Mouse (Mus musculus): ENCODE data around the gene Tas2r123. TPM values are rescaled to one million over a fixed set of nuclear protein-coding genes. Genes with fewer than 3 reads are reported as not detected.

Tas2r123 gene
- polyA plus RNA-seq (2012; rRNA removed; ENCODE audit: low replicate concordance) = not detected in 2 replicates

DNA sequence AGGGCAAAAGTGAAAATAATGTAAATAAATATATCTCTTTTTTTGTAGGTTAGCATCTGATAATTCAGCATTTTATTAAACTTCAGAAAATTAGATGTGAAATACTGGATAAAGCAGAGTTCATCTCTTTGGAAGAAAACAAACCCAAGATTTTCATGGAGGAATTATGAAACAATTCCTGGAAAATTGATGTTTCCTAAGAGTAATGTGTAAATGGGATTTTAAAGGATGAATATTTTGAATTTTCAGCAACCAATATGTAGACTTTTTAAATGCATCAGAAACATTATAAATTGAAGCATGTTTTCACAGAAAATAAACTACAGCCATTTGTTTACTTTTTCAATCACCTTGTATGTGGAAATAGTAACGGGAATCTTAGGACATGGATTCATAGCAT, at the start of gene Tas2r123:
Tas2r123 (plus strand) TSS at position 301 of the 400 bp plus-strand sequence.

DNA sequence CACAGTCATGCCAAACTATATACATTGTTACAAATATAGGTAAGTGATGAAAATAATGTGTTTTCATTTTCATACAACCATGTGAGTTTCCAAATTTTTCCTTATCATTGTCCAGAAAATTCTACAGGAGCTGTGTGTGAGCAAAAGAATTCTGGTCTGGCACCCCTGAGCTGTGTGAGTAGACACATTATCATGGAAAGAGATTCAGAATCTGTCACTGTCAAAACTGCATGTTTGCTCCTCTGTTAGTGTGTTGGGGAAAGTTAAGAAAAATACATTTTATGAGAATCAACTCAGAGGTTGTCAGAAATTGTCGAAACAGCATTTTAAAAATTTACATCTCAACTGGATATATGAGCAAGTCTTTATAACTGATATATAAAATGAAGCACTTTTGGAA, 44.4 kb upstream of the Tas2r123 start, which contains the start of gene Tas2r117:
Tas2r117 (plus strand) TSS at position 301 of the 400 bp plus-strand sequence.

GRCm38 (mm10) chr6:132855138-132855537, 8.2 kb downstream of the Tas2r123 start, which contains the start of gene Tas2r116:
TSS of gene Tas2r116 (plus strand) at chr6:132855438.

DNA sequence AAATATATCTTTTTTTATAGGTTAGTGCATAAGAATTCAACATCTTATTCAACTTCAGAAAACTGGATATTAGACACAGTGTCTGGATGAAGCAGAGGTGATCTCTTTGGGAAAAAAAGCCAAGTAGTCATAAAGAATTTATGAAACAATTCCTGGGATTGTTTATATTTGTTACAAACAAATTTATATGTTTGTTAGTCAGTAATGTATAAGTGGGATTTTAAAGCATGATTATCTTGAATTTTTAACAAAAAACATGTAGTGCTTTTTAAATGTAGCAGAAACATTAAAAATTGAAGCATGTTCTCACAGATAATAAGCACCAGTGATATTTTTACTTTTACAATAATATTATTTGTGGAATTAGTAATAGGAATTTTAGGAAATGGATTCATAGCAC, 20.8 kb downstream of the Tas2r123 start, which contains the start of gene Tas2r110:
Tas2r110 (plus strand) TSS at position 301 of the 400 bp plus-strand sequence.

GRCm38 (mm10) chr6:132892711-132893110, 45.8 kb downstream of the Tas2r123 start, which contains the start of gene Tas2r113:
TSS of gene Tas2r113 (plus strand) at chr6:132893011.

Other genes with a start within 250 kb of the Tas2r123 start
- gene A630073D07Rik, start 195.6 kb upstream of the Tas2r123 start, polyA plus RNA-seq (2012; rRNA removed; ENCODE audit: low replicate concordance) = not detected in 2 replicates
- not detected in 2 replicates for gene Tas2r120, start 190.2 kb upstream of the Tas2r123 start, polyA plus RNA-seq (2012; rRNA removed; ENCODE audit: low replicate concordance)
- not detected in 2 replicates for gene Tas2r121, start 146.1 kb upstream of the Tas2r123 start, polyA plus RNA-seq (2012; rRNA removed; ENCODE audit: low replicate concordance)
- gene Tas2r122, start 135.2 kb upstream of the Tas2r123 start, polyA plus RNA-seq (2012; rRNA removed; ENCODE audit: low replicate concordance) = not detected in 2 replicates
- gene Tas2r115, start 109.1 kb upstream of the Tas2r123 start, polyA plus RNA-seq (2012; rRNA removed; ENCODE audit: low replicate concordance) = not detected in 2 replicates
- not detected in 2 replicates for gene Tas2r124, start 92.4 kb upstream of the Tas2r123 start, polyA plus RNA-seq (2012; rRNA removed; ENCODE audit: low replicate concordance)
- not detected in 2 replicates for gene Tas2r102, start 85.0 kb upstream of the Tas2r123 start, polyA plus RNA-seq (2012; rRNA removed; ENCODE audit: low replicate concordance)
- gene Tas2r136, start 69.0 kb upstream of the Tas2r123 start, polyA plus RNA-seq (2012; rRNA removed; ENCODE audit: low replicate concordance) = not detected in 2 replicates
- not detected in 2 replicates for gene Tas2r117, start 44.3 kb upstream of the Tas2r123 start, polyA plus RNA-seq (2012; rRNA removed; ENCODE audit: low replicate concordance)
- gene Tas2r116, start 8.3 kb downstream of the Tas2r123 start, polyA plus RNA-seq (2012; rRNA removed; ENCODE audit: low replicate concordance) = not detected in 2 replicates
- not detected in 2 replicates for gene Tas2r110, start 20.9 kb downstream of the Tas2r123 start, polyA plus RNA-seq (2012; rRNA removed; ENCODE audit: low replicate concordance)
- not detected in 2 replicates for gene Tas2r113, start 45.9 kb downstream of the Tas2r123 start, polyA plus RNA-seq (2012; rRNA removed; ENCODE audit: low replicate concordance)
- gene Tas2r125, start 62.5 kb downstream of the Tas2r123 start, polyA plus RNA-seq (2012; rRNA removed; ENCODE audit: low replicate concordance) = not detected in 2 replicates
- gene Tas2r129, start 104.0 kb downstream of the Tas2r123 start, polyA plus RNA-seq (2012; rRNA removed; ENCODE audit: low replicate concordance) = not detected in 2 replicates
- gene Tas2r131, start 110.8 kb downstream of the Tas2r123 start, polyA plus RNA-seq (2012; rRNA removed; ENCODE audit: low replicate concordance) = not detected in 2 replicates
- not detected in 2 replicates for gene Tas2r109, start 133.8 kb downstream of the Tas2r123 start, polyA plus RNA-seq (2012; rRNA removed; ENCODE audit: low replicate concordance)
- gene Tas2r103, start 190.0 kb downstream of the Tas2r123 start, polyA plus RNA-seq (2012; rRNA removed; ENCODE audit: low replicate concordance) = not detected in 2 replicates
- gene Tas2r140, start 208.7 kb downstream of the Tas2r123 start, polyA plus RNA-seq (2012; rRNA removed; ENCODE audit: low replicate concordance) = not detected in 2 replicates

All from mammary gland, adult 2 months (tissue).